Mouse (Mus musculus) embryonic facial prominence, embryonic 11.5 days (tissue): ENCODE data around the gene Nav2. TPM values are rescaled to one million over a fixed set of nuclear protein-coding genes. Genes with fewer than 3 reads are reported as not detected.

Experiments used
- ATAC-seq: fragments of 200-750 bp; cut with Nextera tagmentation; replicated peaks from 2 replicates; pipeline ENCODE4 v1.8.0; 2017; ENCODE audit warnings: low read depth; ENCODE audit not compliant: insufficient number of reproducible peaks, low FRiP score, low TSS enrichment
- DNase-seq: peaks from one replicate; pipeline ENCODE4 v3.0.0-alpha.2; 2015; ENCODE audit warnings: low spot score
- H3K27ac ChIP-seq: fragments of 300-500 bp; sonication (generic); replicated peaks from 2 replicates; pipeline ENCODE4 v1.5.1; 2014; ENCODE audit warnings: mild to moderate bottlenecking, low read depth, low read length, control low read depth
- H3K27me3 ChIP-seq: fragments of 300-500 bp; sonication (generic); 2 replicates; pipeline ENCODE4 v1.6.1; 2014; ENCODE audit warnings: mild to moderate bottlenecking, low read length, moderate library complexity, mixed read lengths; ENCODE audit not compliant: control insufficient read depth, insufficient read depth
- H3K36me3 ChIP-seq: fragments of 300-500 bp; sonication (generic); replicated peaks from 2 replicates; pipeline ENCODE4 v1.6.1; 2014; ENCODE audit warnings: low read depth, mild to moderate bottlenecking, low read length, moderate library complexity, mixed read lengths; ENCODE audit not compliant: control insufficient read depth, insufficient read depth
- H3K4me1 ChIP-seq: fragments of 300-500 bp; sonication (generic); 2 replicates; pipeline ENCODE4 v1.6.1; 2014; ENCODE audit warnings: low read length, mixed read lengths; ENCODE audit not compliant: control insufficient read depth, insufficient read depth
- H3K4me2 ChIP-seq: fragments of 300-500 bp; sonication (generic); 2 replicates; pipeline ENCODE4 v1.6.1; 2014; ENCODE audit warnings: low read depth, mild to moderate bottlenecking, control low read depth, low read length, moderate library complexity
- H3K4me3 ChIP-seq: fragments of 300-500 bp; sonication (generic); 2 replicates; pipeline ENCODE4 v1.5.1; 2014; ENCODE audit warnings: low read depth, low read length, control low read depth
- H3K9ac ChIP-seq: fragments of 300-500 bp; sonication (generic); replicated peaks from 2 replicates; pipeline ENCODE4 v1.6.1; 2014; ENCODE audit warnings: mild to moderate bottlenecking, control low read depth, low read length
- H3K9me3 ChIP-seq: fragments of 300-500 bp; sonication (generic); replicated peaks from 2 replicates; pipeline ENCODE4 v1.6.1; 2016; ENCODE audit warnings: mild to moderate bottlenecking, low read length, inconsistent platforms, mixed read lengths; ENCODE audit not compliant: control insufficient read depth
- WGBS: fragments of 180-500 bp; shearing (Covaris S2); extraction: QIAGEN DNeasy Blood & Tissue Kit; methylation state at CpG from one replicate; pipeline ENCODE4 v1.1.7; 2014; 5-methylcytosine and 5-hydroxymethylcytosine counted together
- polyA plus RNA-seq: library from polyadenylated mRNA; unstranded; fragments of >200 nt; fragmentation: Nextera tagmentation; extraction: Ambion mirVana; gene quantifications from 2 replicates; pipeline ENCODE4 v1.2.1, GENCODE M21; 2014

Nav2 gene
- polyA plus RNA-seq, 1 experiment from 2014 or later = 7.3 TPM

DNA sequence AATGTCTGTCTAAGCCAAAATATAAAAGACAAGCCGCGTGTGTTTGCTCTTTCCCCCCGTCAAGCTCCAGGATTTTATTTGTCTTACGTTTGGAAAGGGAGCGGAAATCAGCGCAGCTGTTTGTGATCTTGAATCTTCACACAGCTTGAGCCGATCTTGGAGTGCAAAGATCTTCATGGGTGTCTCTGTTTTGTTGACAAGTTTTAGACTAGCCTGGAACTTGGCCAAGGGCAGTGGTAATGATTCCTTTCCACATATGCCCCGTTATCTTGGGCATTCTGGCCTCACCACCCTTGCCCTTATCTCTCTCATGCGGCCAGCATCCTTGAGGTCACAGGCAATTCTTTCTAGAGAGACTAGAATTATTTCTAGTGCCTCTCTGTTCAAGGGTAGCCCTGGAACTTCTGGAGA lies 326.8 kb downstream of the Nav2 start:
- WGBS = 82% methylated on average over 9 of the region's 9 CpGs
- Histone ChIP-seq H3K4me2 (no peak overlapping the region), H3K9me3 (no peaks in the 10 kb centered on the region), H3K27me3 (no peaks in the 10 kb centered on the region), H3K27ac (no peak overlapping the region), H3K9ac (no peak overlapping the region), H3K4me3 (no peak overlapping the region), H3K4me1 (no peaks in the 10 kb centered on the region), H3K36me3 (no peaks in the 10 kb centered on the region)
- ATAC-seq (no peak), DNase-seq (no peak)

DNA sequence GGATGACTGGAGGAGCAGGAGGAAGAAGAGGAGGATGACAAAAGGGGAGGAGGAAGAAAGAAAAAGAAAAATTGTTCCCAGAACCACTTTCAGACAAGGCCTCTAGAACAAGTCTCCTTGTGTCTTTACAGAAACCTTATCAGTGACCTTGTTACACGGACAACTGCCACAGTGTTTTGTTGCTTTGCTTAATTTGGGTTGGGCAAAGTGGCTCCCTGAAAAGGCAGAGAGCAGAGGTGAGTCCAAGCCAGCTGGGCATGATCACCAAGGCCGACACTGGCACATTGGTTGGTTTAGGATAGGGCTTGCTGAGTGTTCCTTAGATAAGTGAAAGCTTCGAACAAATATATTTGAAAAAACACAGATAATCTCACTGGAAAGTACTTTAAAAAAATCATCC lies 327.3 kb downstream of the Nav2 start:
- Histone ChIP-seq H3K27ac (no peak overlapping the region), H3K36me3 (no peaks in the 10 kb centered on the region), H3K9me3 (no peaks in the 10 kb centered on the region), H3K4me2 (no peak overlapping the region), H3K27me3 (no peaks in the 10 kb centered on the region), H3K4me1 (no peaks in the 10 kb centered on the region), H3K9ac (no peak overlapping the region), H3K4me3 (no peak overlapping the region)
- 66% methylated on average over 3 of the region's 3 CpGs for WGBS
- DNase-seq (no peak), ATAC-seq (no peak)

DNA sequence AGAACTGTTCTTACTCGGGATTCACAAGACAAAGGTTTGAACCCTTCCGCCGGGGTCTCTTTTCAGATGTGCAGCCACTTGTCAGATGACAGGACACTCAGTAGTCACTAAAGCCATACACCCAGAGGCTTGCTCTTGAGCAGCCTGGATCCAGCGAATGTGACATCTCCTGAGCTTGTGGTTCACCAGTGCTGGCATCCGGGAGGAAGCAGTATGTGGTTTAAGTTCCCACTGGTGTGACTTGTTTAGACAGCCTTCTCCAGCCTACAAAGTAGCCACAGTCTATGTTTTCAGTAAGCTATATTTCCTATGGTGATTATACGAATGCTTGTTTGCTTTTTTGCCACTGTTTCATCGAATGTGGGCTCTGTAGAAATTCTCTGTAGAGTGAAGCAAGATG lies 331.9 kb downstream of the Nav2 start:
- Histone ChIP-seq H3K4me3 (no peak overlapping the region), H3K9ac (no peak overlapping the region), H3K9me3 (no peaks in the 10 kb centered on the region), H3K27me3 (no peaks in the 10 kb centered on the region), H3K27ac (no peak overlapping the region), H3K36me3 (no peaks in the 10 kb centered on the region), H3K4me1 (no peaks in the 10 kb centered on the region), H3K4me2 (no peak overlapping the region)
- no peak for ATAC-seq
- 80% methylated on average over 7 of the region's 7 CpGs for WGBS
- DNase-seq = no peak

DNA sequence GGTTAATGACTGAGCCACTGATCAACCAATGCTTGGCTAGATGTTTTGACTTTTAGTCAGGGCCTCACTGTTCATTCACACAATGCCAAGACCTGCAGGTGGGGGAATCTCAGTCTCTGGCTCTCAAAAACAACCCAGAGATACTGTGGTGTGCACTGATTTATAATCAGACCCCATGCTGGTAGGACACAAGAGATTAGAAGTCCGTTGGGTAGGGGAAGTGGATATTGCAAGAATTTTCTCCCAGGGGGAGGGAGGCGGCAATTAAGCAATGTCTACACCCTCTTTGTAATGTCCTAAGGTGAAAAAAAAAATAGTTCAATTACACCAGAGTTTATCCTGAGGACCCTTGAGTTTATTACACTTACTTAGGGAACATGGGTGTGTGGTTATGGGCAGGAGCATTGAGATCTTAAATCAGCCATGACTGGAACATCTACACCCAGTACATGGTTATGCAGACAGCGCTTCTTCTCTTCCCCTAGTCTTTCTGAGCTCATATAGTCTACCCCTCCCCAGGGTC lies 332.8 kb downstream of the Nav2 start:
- Histone ChIP-seq H3K9ac (no peak overlapping the region), H3K36me3 (no peaks in the 10 kb centered on the region), H3K27ac (no peak overlapping the region), H3K4me1 (no peaks in the 10 kb centered on the region), H3K9me3 (no peaks in the 10 kb centered on the region), H3K4me3 (no peak overlapping the region), H3K4me2 (no peak overlapping the region), H3K27me3 (peaks cover 3% of the 10 kb centered on the region; the same call in 1 of the 2 replicates)
- ATAC-seq (no peak), DNase-seq (no peak)
- WGBS = 79% methylated on average over 3 of the region's 3 CpGs

DNA sequence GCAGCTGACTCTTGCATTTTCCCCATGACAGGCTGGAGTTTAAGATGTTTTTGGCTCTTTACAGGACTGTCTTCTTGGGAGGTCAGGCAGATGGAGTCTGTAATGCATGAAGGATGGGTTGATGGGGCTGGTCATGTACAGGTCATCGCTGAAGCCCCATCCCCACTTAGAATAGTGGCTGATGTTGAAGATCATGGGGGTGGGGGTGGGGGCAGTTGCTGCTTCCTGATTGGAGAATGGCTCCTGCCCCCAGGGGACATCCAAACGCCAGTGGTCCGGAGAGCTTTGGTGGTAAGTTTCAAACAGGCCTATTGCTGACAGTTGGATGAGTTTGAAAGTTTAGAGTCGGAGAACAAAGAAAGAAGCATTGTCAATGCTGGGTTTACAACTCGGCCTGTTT lies 333.7 kb downstream of the Nav2 start:
- no peaks in the 10 kb centered on the region for H3K36me3 ChIP-seq
- no peaks in the 10 kb centered on the region for H3K9me3 ChIP-seq
- peaks cover 13% of the 10 kb centered on the region for H3K27me3 ChIP-seq
- no peak overlapping the region for H3K4me2 ChIP-seq
- DNase-seq = no peak
- H3K27ac ChIP-seq = no peak overlapping the region
- no peak overlapping the region for H3K4me3 ChIP-seq
- no peak overlapping the region for H3K9ac ChIP-seq
- no peak for ATAC-seq
- WGBS = 32% methylated on average over 5 of the region's 5 CpGs
- H3K4me1 ChIP-seq = peaks cover 3% of the 10 kb centered on the region; the same call in 1 of the 2 replicates

DNA sequence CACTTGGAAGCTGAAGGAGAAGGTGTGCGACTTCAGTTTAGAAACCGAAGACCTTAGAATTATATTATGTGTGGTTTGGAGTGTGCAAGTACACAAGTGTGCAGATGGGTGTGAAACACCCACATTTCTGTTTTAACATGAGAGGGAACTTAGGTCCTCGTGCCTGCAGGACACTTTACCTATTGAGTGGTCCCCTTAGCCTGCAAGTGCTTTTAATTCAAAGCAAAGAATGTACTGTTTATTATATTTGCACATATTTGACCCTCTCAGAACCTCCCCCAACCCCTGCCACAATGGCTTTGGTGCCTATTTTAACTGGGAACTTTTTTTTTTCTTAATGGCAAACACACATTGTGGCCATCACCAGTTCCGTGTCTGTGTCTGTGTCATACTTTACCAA lies 334.6 kb downstream of the Nav2 start:
- Histone ChIP-seq H3K36me3 (no peaks in the 10 kb centered on the region), H3K4me2 (no peak overlapping the region), H3K4me1 (peaks cover 3% of the 10 kb centered on the region; the same call in 1 of the 2 replicates), H3K27me3 (peaks cover 20% of the 10 kb centered on the region), H3K27ac (no peak overlapping the region), H3K4me3 (no peak overlapping the region), H3K9ac (no peak overlapping the region), H3K9me3 (no peaks in the 10 kb centered on the region)
- WGBS = 81% methylated on average over 4 of the region's 4 CpGs
- ATAC-seq = no peak
- no peak for DNase-seq

DNA sequence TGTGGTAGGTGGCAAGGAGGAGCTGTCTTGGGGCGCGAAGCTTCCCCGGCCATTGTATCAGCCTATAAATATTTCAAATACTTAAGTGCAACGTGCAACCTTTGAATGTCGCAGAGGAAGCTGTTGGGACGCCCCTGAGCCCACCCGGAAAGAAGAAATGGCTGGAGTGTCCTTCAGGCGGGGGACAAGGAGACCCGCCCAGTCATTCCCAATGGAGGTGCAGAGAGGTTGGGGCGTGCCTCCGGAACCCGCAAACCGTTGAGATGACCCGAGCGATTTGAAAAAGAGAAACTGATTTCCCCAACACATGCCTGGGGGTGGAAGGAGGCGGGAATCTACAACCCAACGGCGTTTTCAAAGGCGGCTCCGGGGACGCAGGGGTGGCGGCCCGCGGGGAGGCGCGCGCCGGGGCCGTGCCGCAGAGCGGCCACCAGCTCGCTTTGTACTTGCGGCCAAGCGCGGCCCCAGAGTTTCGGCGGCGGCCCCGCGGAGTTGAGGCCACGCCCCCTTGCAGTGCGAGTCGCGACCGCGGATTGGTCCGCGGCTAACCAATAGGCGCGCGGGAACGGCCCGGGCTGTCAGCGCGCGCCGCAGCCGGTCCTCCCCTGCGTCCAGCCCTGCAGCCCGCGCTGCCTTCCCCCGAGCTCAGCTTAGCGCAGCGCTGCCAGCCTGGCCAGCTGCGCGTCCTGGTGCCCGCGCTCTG lies 337.2 kb downstream of the Nav2 start:
- peak overlapping the region; percentile 57 for H3K9ac ChIP-seq
- H3K27ac ChIP-seq = no peak overlapping the region
- no peaks in the 10 kb centered on the region for H3K36me3 ChIP-seq
- peak overlapping the region; percentile 38 for H3K4me3 ChIP-seq
- no peaks in the 10 kb centered on the region for H3K9me3 ChIP-seq
- peak; percentile 96 for DNase-seq
- H3K4me2 ChIP-seq = peak overlapping the region; percentile 97
- peaks cover 3% of the 10 kb centered on the region; the same call in 1 of the 2 replicates for H3K4me1 ChIP-seq
- ATAC-seq = peak; percentile 93
- WGBS = under 1% methylated on average over 52 of the region's 68 CpGs
- H3K27me3 ChIP-seq = peaks cover 28% of the 10 kb centered on the region

DNA sequence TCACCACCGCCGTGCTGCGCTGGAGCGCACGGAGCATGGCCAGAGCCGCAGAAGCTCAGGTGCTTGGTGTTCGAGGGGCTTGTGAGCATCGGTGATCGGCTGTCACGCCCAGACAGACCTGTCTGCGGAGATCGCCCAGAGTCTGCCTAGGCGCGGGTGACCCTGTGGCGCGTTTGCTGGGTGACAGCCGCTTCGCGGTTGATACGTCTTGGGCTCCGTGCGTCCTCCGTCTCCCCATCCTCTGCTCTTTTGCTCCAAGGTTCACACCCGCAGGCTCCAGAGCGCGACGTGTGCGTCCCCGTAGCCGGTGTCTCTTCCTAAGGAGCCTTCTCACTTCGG lies 337.7 kb downstream of the Nav2 start:
- H3K27ac ChIP-seq = no peak overlapping the region
- H3K27me3 ChIP-seq = peaks cover 28% of the 10 kb centered on the region
- DNase-seq (no peak), ATAC-seq (no peak)
- H3K4me3 ChIP-seq = peak overlapping the region; percentile 38
- H3K36me3 ChIP-seq = no peaks in the 10 kb centered on the region
- 0% methylated on average over 30 of the region's 31 CpGs for WGBS
- peak overlapping the region; percentile 46 for H3K9ac ChIP-seq
- peaks cover 3% of the 10 kb centered on the region; the same call in 1 of the 2 replicates for H3K4me1 ChIP-seq
- H3K9me3 ChIP-seq = no peaks in the 10 kb centered on the region
- H3K4me2 ChIP-seq = peak overlapping the region; percentile 97
